Mouse (Mus musculus) spleen, adult 2 months (tissue): ENCODE data around the gene Cldn14. TPM values are rescaled to one million over a fixed set of nuclear protein-coding genes. Genes with fewer than 3 reads are reported as not detected.

ENCODE experiments used
- DNase-seq, 2 experiments: peaks; one replicate each; pipeline versions ENCODE4 v3.0.0 to v3.0.0-alpha.2; 2012 to 2021; ENCODE audit warnings: low spot score in 2 of 2, low read depth in 1 of 2
- H3K27ac ChIP-seq: fragments of 200-500 bp; 2 replicates; pipeline ENCODE4 v1.5.1; 2012; ENCODE audit warnings: low read length, inconsistent platforms; ENCODE audit not compliant: insufficient read depth
- H3K27me3 ChIP-seq: fragments of 200-500 bp; 2 replicates; pipeline ENCODE4 v1.6.1; 2012; ENCODE audit warnings: mild to moderate bottlenecking, moderate library complexity, low read length, inconsistent platforms; ENCODE audit not compliant: control insufficient read depth, insufficient read depth
- H3K36me3 ChIP-seq: fragments of 200-500 bp; 2 replicates; pipeline ENCODE4 v1.6.1; 2012; ENCODE audit warnings: mild to moderate bottlenecking, low read length, inconsistent platforms; ENCODE audit not compliant: control insufficient read depth, insufficient read depth
- H3K4me1 ChIP-seq: fragments of 200-500 bp; 2 replicates; pipeline ENCODE4 v1.6.1; 2011; ENCODE audit warnings: inconsistent platforms; ENCODE audit not compliant: control insufficient read depth, insufficient read depth, insufficient read length
- H3K4me3 ChIP-seq: fragments of 200-500 bp; 2 replicates; pipeline ENCODE4 v1.5.1; 2011; ENCODE audit warnings: mild to moderate bottlenecking, inconsistent platforms; ENCODE audit not compliant: insufficient read depth, insufficient read length; ENCODE audit errors: extremely low read depth
- CTCF ChIP-seq: fragments of 200-500 bp; IDR thresholded peaks from 2 replicates; pipeline ENCODE4 v1.5.1; 2011; ENCODE audit warnings: mild to moderate bottlenecking, inconsistent platforms; ENCODE audit not compliant: insufficient read depth, insufficient read length, insufficient replicate concordance; ENCODE audit errors: extremely low read depth
- POLR2A ChIP-seq: fragments of 200-500 bp; IDR thresholded peaks from 2 replicates; pipeline ENCODE4 v1.6.1; 2011; ENCODE audit warnings: low read depth, low read length, inconsistent platforms
- WGBS: fragments of 180-500 bp; shearing (Covaris S2); methylation state at CpG from one replicate; pipeline ENCODE4 v1.1.7; 2018; 5-methylcytosine and 5-hydroxymethylcytosine counted together
- polyA plus RNA-seq: library from polyadenylated mRNA; depleted of rRNA; stranded (reverse); fragments of >200 nt; gene quantifications from 2 replicates; pipeline ENCODE4 v1.2.3, GENCODE M21; 2012

Gene Cldn14
- polyA plus RNA-seq, 1 experiment, result not detected

DNA sequence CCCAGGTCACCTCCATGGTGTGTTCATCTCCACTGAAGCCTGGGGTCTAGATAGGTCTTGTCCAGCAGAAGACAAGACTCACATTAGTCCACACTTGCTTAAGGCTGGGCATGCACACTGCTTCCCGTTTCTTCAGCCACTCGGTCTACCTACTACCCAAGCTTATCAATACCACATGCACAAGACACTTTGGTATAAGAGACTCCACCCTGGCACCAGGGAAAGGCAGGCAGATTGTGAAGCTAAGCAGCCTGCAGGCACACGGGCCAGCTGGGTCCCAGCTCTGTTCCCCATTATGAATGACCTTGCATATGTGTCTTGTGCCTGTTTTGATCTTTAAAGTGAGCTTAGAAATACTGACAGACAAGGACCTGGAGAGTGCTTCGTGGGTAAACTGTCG is 719 bp upstream of the Cldn14 start:
- TF ChIP-seq CTCF, result no peak
- TF ChIP-seq POLR2A, result no peak
- DNase-seq, result no peak
- Histone ChIP-seq H3K4me3 (no peak overlapping the region), H3K27ac (no peak overlapping the region), H3K27me3 (no peaks in the 10 kb centered on the region), H3K36me3 (no peaks in the 10 kb centered on the region), H3K4me1 (peaks cover 3% of the 10 kb centered on the region; the same call in 1 of the 2 replicates)
- WGBS, result 46% methylated on average over 5 of the region's 5 CpGs

DNA sequence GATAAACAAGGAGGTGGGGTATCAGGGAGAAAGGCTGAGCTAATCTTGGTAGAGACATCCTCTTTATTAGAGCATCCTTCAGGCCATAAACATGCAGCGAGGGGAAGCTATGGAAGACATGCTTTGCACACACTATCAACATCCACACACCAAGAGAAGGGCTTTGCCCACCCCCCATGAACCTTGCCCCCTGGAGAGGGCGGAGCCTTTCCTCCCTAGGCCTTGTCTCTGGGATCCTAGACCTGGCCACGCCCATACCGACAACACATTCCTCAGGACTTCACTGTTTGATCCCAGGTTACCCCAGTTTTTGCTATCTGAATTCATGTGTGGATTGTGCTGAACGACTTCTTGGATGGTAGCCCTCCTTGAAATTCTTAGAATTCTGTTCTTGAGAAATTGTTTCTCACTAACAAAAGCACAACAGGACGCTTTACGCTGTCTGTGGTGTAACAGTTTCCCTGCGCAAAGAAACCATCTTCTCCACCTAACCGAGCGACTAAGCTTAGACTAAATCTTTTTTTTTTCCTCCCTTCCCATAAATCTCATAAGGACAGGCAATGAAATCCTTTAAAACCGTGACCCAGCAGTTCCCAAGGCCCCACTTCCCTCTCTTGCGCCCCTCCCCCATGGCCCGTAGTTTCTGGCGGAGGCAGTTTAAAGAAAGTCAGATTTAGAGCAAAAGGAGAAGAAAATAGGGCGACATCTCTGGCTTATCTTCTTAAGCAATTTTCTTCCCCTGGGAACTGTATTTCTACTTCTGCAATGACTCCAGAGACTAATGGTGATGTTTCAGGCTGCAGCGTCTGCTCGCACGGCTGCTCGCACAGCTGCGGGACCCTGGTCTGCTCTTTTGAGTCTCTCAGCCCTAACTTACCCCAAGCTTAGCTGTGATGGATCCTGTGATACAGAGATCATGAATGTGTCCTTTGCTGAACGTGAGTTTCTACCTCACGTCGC is 1.7 kb downstream of the Cldn14 start:
- H3K36me3 ChIP-seq, result no peaks in the 10 kb centered on the region
- H3K27ac ChIP-seq, result no peak overlapping the region
- TF ChIP-seq CTCF (no peak), POLR2A (no peak)
- whole genome bisulfite sequencing, result 44% methylated on average over 23 of the region's 23 CpGs
- no peaks in the 10 kb centered on the region for H3K27me3 ChIP-seq
- DNase-seq, result no peak
- H3K4me1 ChIP-seq, result peaks cover 3% of the 10 kb centered on the region; the same call in 1 of the 2 replicates
- H3K4me3 ChIP-seq, result no peak overlapping the region

DNA sequence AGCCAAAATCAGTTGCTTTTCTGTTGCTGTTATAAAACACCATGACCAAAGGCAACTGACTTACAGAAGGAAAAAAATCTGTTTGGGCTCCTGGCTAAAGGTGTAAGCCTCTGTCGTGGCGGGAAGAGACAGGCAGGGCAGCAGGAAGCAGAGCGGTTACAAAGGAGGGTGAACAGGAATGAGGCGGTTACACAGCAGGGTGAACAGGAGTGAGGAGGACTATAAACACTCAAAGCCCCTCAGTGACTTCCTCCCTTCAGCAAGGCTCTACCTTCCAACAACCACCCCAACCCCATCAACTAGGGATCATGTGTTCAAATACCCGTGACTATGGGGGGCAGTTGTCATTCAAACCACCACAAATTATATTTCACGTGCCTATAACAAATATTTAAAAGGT is 5.2 kb downstream of the Cldn14 start:
- H3K4me1 ChIP-seq, result no peaks in the 10 kb centered on the region; the same call in 1 of the 2 replicates
- H3K4me3 ChIP-seq, result no peak overlapping the region
- H3K36me3 ChIP-seq, result no peaks in the 10 kb centered on the region
- no peak overlapping the region for H3K27ac ChIP-seq
- no peak for DNase-seq
- H3K27me3 ChIP-seq, result no peaks in the 10 kb centered on the region
- WGBS, result 74% methylated on average over 6 of the region's 6 CpGs
- no peak for TF ChIP-seq CTCF
- no peak for TF ChIP-seq POLR2A

DNA sequence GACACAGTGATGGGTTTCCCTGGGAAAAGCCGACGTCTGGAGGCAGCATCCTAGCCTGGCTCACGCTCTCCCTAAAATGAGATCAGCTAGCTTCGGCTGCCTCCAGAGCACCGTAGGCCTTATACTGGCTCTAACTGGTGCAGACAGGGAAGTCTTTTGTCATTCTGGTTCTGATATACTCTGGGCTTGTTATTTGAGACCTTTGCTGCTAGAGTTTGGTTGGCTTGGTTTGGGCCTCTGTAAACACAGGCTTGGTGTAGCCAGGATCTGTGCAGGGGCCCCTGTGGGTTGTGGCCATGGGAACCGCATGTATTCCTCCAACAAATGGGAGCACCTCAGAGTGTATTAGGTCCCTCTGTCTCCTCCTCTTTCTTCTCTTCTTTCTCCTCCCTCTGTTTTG is 7.3 kb downstream of the Cldn14 start:
- H3K27me3 ChIP-seq, result no peaks in the 10 kb centered on the region
- no peaks in the 10 kb centered on the region for H3K36me3 ChIP-seq
- H3K27ac ChIP-seq, result no peak overlapping the region
- no peaks in the 10 kb centered on the region for H3K4me1 ChIP-seq
- WGBS, result 95% methylated on average over 6 of the region's 6 CpGs
- no peak overlapping the region for H3K4me3 ChIP-seq
- DNase-seq, result no peak
- TF ChIP-seq POLR2A (no peak), CTCF (no peak)

DNA sequence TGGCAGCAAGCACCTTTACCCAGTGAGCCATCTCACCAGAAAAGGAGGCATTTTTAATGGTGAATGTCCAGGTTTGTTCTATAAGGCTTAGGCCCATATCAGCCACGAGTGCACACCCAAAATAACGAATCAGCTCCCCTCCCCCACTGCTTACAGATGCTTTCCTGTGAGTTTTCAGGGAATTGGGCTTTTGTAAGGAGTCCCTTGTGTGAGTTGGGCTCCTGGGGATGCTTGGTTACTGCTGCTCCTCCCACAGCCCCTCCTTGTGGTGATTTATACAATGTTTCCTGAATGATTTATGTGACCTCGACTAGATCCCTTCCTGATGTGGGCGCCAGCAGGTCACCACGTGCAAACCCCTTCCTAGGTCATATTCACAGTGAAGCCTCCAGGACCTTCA is 9.7 kb downstream of the Cldn14 start:
- Histone ChIP-seq H3K36me3 (no peaks in the 10 kb centered on the region), H3K4me3 (no peak overlapping the region), H3K27ac (no peak overlapping the region), H3K4me1 (no peaks in the 10 kb centered on the region), H3K27me3 (no peaks in the 10 kb centered on the region)
- DNase-seq, result no peak
- 32% methylated on average over 5 of the region's 5 CpGs for WGBS
- TF ChIP-seq POLR2A (no peak), CTCF (no peak)

DNA sequence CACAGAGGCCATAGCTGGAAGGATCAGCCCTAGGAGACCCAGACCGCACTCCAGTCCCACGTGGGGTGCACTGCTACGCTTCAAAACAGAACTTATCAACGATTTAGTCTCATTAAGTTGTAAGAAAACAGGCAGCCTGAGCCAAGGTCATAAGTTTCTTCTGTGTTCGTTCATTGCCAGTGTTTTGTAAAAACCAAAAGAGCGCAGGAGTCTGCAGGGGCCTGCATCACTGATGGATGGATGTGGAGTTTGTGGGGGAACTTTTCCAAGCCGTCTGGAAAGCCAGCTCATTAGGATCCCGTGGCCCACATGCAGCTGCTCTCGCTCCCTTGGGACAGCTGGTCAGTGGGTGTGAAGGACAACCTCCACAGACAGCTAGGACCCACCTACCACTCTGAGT is 25.1 kb downstream of the Cldn14 start:
- H3K4me3 ChIP-seq, result no peak overlapping the region
- no peak for TF ChIP-seq POLR2A
- TF ChIP-seq CTCF, result no peak
- H3K4me1 ChIP-seq, result no peaks in the 10 kb centered on the region
- 83% methylated on average over 9 of the region's 9 CpGs for WGBS
- H3K36me3 ChIP-seq, result no peaks in the 10 kb centered on the region
- H3K27ac ChIP-seq, result no peak overlapping the region
- DNase-seq, result no peak
- H3K27me3 ChIP-seq, result no peaks in the 10 kb centered on the region

DNA sequence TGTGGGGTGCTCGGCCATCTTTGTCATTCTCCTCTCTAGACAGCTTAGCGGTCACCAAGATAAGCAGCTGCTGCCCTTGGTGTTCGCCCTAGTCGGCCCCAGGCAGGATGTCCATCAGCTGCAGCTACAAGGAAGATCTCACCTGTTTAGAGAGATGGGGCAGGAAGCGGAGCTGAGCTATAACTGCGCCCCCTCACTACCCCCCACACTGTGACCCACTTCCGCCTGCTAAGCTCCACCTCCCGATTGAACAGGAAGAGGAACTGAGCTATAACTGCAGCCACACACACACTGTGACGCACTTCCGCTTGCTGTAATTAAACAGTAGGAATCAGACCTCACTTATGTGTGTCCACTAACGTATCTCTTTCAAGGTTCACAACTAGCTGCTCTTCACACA is 26.3 kb downstream of the Cldn14 start:
- peak in 1 of 2 experiments; percentile 10 for DNase-seq
- no peak overlapping the region for H3K27ac ChIP-seq
- H3K27me3 ChIP-seq, result no peaks in the 10 kb centered on the region
- 71% methylated on average over 11 of the region's 11 CpGs for WGBS
- H3K4me1 ChIP-seq, result no peaks in the 10 kb centered on the region
- no peak overlapping the region for H3K4me3 ChIP-seq
- TF ChIP-seq POLR2A (no peak), CTCF (no peak)
- no peaks in the 10 kb centered on the region for H3K36me3 ChIP-seq
